Mouse (Mus musculus) brown adipose tissue, adult 24 weeks (tissue): ENCODE measurements around the gene Gm10271. TPM values are rescaled to one million over a fixed set of nuclear protein-coding genes. Genes with fewer than 3 reads are reported as not detected.

Experiments
- H3K27ac ChIP-seq: fragments of 200-500 bp; replicated peaks from 2 replicates; pipeline ENCODE4 v1.5.1; 2012; ENCODE audit warnings: low read depth, mild to moderate bottlenecking, low read length
- H3K4me1 ChIP-seq: fragments of 200-500 bp; 2 replicates; pipeline ENCODE4 v1.6.1; 2012; ENCODE audit warnings: low read length, mixed read lengths; ENCODE audit not compliant: control insufficient read depth, insufficient read depth, insufficient read length
- H3K4me3 ChIP-seq: fragments of 200-500 bp; 2 replicates; pipeline ENCODE4 v1.5.1; 2012; ENCODE audit warnings: low read depth, mild to moderate bottlenecking, low read length, moderate library complexity; ENCODE audit not compliant: insufficient read depth
- polyA plus RNA-seq: library from polyadenylated mRNA; stranded (reverse); fragments of >200 nt; gene quantifications from 2 replicates; pipeline ENCODE4 v1.2.4, GENCODE M21; 2012; ENCODE audit not compliant: missing spikeins, insufficient read depth, insufficient read length

The Gm10271 gene
- polyA plus RNA-seq, 1 experiment, result not detected

DNA sequence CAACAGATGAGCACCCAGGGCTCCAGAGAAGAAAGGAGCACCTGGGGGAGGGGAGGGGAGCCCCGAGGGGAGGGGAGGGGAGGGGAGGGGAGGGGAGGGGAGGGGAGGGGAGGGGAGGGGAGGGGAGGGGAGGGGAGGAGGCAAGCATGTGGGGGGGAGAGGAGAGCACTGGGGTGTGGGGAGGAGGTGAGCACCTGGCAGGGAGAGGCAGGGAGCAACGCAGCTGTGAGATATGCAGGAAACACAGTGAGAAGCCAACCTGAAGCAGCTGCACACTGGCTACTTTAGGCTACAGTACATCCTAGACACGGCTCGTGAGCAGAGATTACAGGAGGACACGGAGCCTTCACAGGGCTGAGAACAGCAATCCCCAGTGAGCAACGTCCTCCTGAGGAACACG is 41.5 kb downstream of the Gm10271 start:
- H3K27ac ChIP-seq, result no peak overlapping the region
- no peaks in the 10 kb centered on the region for H3K4me1 ChIP-seq

DNA sequence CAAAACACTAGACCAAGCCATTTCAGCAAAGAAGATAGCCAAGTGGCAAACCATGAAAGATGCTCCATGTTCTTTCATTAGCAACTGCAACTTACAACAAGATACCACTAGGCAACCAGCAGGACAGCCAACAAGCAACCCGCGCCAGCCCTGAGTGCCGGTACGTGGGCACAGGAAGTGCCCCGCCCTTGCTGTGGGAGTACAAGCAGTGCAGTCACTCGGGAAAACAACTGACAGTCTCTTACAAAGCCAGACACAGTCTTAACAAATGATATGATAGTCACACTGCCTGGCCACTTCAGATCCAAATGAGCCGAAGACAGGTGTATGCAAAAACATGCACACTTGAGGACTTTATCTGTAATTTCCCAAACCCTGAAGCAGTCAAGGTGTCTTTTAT is 41.9 kb downstream of the Gm10271 start:
- Histone ChIP-seq H3K4me1 (no peaks in the 10 kb centered on the region), H3K27ac (no peak overlapping the region), H3K4me3 (no peak overlapping the region)

More for the DNA sequence above, 41.5 kb downstream of the Gm10271 start:
- H3K4me3 ChIP-seq, result no peak overlapping the region

GRCm38 (mm10) chr10:116928826-116929225 is 43.6 kb downstream of the Gm10271 start:
- no peak overlapping the region for H3K4me3 ChIP-seq
- no peaks in the 10 kb centered on the region for H3K4me1 ChIP-seq
- no peak overlapping the region for H3K27ac ChIP-seq

- Histone ChIP-seq H3K4me1 (no peaks in the 10 kb centered on the region), H3K27ac (no peak overlapping the region), H3K4me3 (no peak overlapping the region)
Observed at GRCm38 (mm10) chr10:116926428-116927113, 45.8 kb downstream of the Gm10271 start.

DNA sequence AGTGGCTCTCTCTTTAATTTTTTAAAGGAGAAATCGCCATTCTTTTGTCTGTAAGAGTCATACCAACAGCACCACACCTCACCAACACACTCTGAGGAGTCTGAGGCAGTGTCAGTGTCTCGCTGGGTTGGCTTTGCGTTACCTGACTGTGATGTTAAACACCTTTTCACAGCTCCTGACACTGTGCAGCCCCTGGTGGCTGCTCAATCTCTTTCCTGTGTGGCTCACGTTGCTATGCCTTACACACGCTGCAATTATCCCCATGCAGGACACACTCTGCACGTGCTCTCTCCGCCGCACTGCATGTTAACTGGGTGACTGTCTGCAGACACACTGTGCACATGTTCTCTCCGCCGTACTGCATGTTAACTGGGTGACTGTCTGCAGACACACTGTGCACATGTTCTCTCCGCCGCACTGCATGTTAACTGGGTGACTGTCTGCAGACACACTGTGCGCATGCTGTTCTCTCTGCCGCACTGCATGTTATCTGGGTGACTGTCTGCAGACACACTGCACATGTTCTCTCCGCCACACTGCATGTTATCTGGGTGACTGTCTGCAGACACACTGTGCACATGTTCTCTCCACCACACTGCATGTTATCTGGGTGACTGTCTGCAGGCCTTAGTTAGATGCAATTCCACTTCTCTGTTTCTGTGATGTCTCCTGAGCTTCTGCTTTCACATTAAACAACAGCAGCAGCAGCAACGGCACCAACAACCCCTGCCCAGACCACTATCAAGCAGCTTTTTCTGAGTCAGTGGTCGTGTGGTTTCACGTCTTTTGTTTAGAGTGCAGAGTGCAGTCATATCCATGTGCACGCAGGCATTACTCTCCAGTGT is 48.5 kb downstream of the Gm10271 start:
- Histone ChIP-seq H3K4me3 (no peak overlapping the region), H3K27ac (no peak overlapping the region), H3K4me1 (no peaks in the 10 kb centered on the region)

GRCm38 (mm10) chr10:116922161-116922560 is 50.2 kb downstream of the Gm10271 start:
- no peaks in the 10 kb centered on the region for H3K4me1 ChIP-seq
- H3K4me3 ChIP-seq, result no peak overlapping the region
- no peak overlapping the region for H3K27ac ChIP-seq

DNA sequence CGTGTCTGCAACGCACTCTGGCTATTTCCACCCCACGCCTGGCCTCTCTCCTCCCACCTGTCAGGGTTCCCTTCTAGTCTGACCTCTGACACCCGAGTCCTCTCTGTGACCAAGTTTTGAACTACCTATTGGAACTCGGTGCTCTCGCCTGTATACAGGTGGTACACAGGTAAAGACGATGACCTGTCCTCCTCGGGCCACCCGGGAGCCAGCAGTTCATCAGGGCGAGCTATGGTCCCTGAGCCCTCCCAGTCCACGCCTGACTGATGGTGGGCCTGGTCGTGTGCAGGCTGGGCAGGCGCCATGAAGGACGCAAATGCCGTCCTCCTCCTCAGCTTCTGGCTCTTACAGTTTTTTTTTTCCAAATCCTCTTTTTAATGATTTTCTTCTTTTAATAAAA is 51.0 kb downstream of the Gm10271 start:
- Histone ChIP-seq H3K4me1 (no peaks in the 10 kb centered on the region), H3K27ac (no peak overlapping the region), H3K4me3 (no peak overlapping the region)

- Histone ChIP-seq H3K4me3 (no peak overlapping the region), H3K27ac (no peak overlapping the region), H3K4me1 (no peaks in the 10 kb centered on the region)
Observed at GRCm38 (mm10) chr10:116920641-116921040, 51.8 kb downstream of the Gm10271 start.

GRCm38 (mm10) chr10:116919368-116920317 is 52.8 kb downstream of the Gm10271 start:
- Histone ChIP-seq H3K4me1 (no peaks in the 10 kb centered on the region), H3K4me3 (no peak overlapping the region), H3K27ac (no peak overlapping the region)

GRCm38 (mm10) chr10:116916581-116916980 is 55.8 kb downstream of the Gm10271 start:
- no peak overlapping the region for H3K4me3 ChIP-seq
- H3K27ac ChIP-seq, result no peak overlapping the region
- no peaks in the 10 kb centered on the region for H3K4me1 ChIP-seq

DNA sequence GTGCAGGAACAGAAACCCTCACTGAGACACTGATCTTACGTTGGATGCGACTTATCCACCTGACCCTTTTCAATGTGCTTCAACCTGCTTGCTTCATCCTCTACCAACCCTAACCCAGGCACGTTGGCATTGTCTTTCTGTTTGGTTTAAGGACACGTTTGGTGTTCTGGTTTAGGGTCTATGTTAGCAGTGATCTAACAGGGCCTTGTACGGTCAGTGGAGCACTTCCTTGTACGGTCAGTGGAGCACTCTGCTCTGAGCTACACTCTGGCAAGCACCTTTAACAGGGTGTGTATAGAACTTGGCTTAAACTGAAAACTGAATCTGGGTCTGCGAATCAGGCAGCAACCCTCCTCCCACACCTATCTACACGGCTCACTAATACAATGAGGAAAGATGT is 57.1 kb downstream of the Gm10271 start:
- Histone ChIP-seq H3K4me3 (no peak overlapping the region), H3K4me1 (no peaks in the 10 kb centered on the region), H3K27ac (no peak overlapping the region)

DNA sequence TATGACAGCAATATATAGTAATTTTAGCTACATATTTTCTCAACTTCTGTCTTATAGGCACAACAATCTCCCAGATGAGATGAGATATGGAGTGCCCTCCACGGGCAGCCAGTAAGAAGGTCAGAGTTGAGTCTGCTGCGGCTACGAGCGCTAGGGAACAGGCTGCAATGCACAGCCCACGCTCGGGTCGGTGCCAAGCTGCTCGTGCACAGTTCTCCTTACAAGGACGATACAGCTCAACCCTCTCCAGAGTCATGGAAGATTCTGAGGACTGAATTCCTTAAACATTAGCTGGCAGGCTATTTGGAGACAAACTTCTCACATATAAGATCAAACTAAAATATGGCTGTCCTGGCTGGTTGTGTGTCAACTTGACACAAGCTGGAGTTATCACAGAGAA is 57.8 kb downstream of the Gm10271 start:
- Histone ChIP-seq H3K27ac (no peak overlapping the region), H3K4me1 (no peaks in the 10 kb centered on the region), H3K4me3 (no peak overlapping the region)

GRCm38 (mm10) chr10:116913647-116914273 is 58.6 kb downstream of the Gm10271 start:
- no peaks in the 10 kb centered on the region for H3K4me1 ChIP-seq
- H3K4me3 ChIP-seq, result no peak overlapping the region
- H3K27ac ChIP-seq, result no peak overlapping the region

DNA sequence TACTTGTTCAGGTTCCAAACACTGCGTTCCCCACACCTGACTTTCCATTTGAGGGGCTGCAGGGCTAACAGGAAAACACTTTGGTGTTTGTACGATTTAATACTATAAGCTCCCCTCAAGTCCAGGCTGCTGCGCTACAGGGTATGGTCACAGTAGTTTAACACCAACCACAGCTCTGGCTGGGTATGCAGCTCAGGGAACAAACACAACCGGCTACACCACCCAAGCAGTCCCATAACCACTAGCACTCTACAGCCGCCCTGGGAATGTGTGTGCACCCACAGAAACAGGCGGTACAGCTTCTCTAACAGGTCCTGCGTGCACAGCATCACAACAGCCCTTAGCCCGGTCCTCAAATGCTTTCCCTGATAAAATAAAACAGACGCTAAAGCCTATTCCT is 59.6 kb downstream of the Gm10271 start:
- Histone ChIP-seq H3K4me1 (no peaks in the 10 kb centered on the region), H3K27ac (no peak overlapping the region), H3K4me3 (no peak overlapping the region)
